Mouse (Mus musculus) kidney, adult 2 months (tissue): Measurements from ENCODE around the gene Pced1b.

ENCODE experiments used
- CTCF ChIP-seq: fragments of 200-500 bp; conservative IDR thresholded peaks from 2 replicates; pipeline ENCODE4 v1.5.1; 2011; ENCODE audit warnings: low read depth, mild to moderate bottlenecking, control low read depth, low read length, moderate library complexity, mixed read lengths; ENCODE audit not compliant: insufficient read depth, insufficient read length
- POLR2A ChIP-seq: fragments of 200-500 bp; IDR thresholded peaks from one replicate; pipeline ENCODE4 v1.6.1; 2011; ENCODE audit warnings: low read depth, low read length, control low read depth

- TF ChIP-seq CTCF (no peak), POLR2A (no peak)
Observed at GRCm38 (mm10) chr15:97422212-97422944, 175.5 kb downstream of the Pced1b start.
